Mouse (Mus musculus): ENCODE data around the gene Lat. TPM values are rescaled to one million over a fixed set of nuclear protein-coding genes. Genes with fewer than 3 reads are reported as not detected.
A peak's percentile ranks its signal among the peaks of the same experiment; 100 is the strongest.
"Not testable (repeated sequence)": the region's sequence is repeated elsewhere in the genome, so short reads cannot be mapped to it uniquely, and the experiment has no call there.

Lat gene
- under 1 TPM; 0.21 to 0.37 TPM for total RNA-seq (2021)
- long read RNA-seq, experiment 1: 0 reads
- long read RNA-seq, experiment 2: 0 reads

GRCm38 (mm10) chr7:126369393-126369792 lies at the start of gene Lat:
TSS of gene Lat (minus strand) at chr7:126369570.
- DNase-seq (ENCODE audit: low spot score): no peak

- DNase-seq (ENCODE audit: low spot score): no peak
These were observed 49.1 kb upstream of the Lat start for GRCm38 (mm10) chr7:126418496-126418895.

- no peak for DNase-seq (ENCODE audit: low spot score)
These were observed 48.2 kb upstream of the Lat start for GRCm38 (mm10) chr7:126417606-126418005.

GRCm38 (mm10) chr7:126417045-126417444 lies 47.7 kb upstream of the Lat start:
- no peak for DNase-seq (ENCODE audit: low spot score)

GRCm38 (mm10) chr7:126416615-126417014 lies 47.2 kb upstream of the Lat start:
- no peak for DNase-seq (ENCODE audit: low spot score)

GRCm38 (mm10) chr7:126414725-126415124 lies 45.4 kb upstream of the Lat start, which contains the start of gene Cd19:
TSS of gene Cd19 (minus strand) at chr7:126414889.
- no peak for DNase-seq (ENCODE audit: low spot score)

- no peak for DNase-seq (ENCODE audit: low spot score)
These were observed 41.7 kb upstream of the Lat start for GRCm38 (mm10) chr7:126411061-126411460.

GRCm38 (mm10) chr7:126408686-126409085 lies 39.3 kb upstream of the Lat start:
- DNase-seq (ENCODE audit: low spot score): no peak

GRCm38 (mm10) chr7:126402518-126402917 lies 33.1 kb upstream of the Lat start:
- DNase-seq (ENCODE audit: low spot score): not testable (repeated sequence)

GRCm38 (mm10) chr7:126399548-126399947 lies 30.2 kb upstream of the Lat start:
- peak; percentile 78 for DNase-seq (ENCODE audit: low spot score)

GRCm38 (mm10) chr7:126397822-126398221 lies 28.5 kb upstream of the Lat start:
- DNase-seq (ENCODE audit: low spot score): no peak

- no peak for DNase-seq (ENCODE audit: low spot score)
These were observed 27.9 kb upstream of the Lat start for GRCm38 (mm10) chr7:126397221-126397620.

GRCm38 (mm10) chr7:126396298-126397119 lies 27.1 kb upstream of the Lat start, which contains the start of gene Nfatc2ip:
TSS of gene Nfatc2ip (minus strand) at chr7:126396737.
- peak; percentile 98 for DNase-seq (ENCODE audit: low spot score)

GRCm38 (mm10) chr7:126392086-126392884 lies 22.9 kb upstream of the Lat start:
- not testable (repeated sequence) for DNase-seq (ENCODE audit: low spot score)

GRCm38 (mm10) chr7:126388185-126388584 lies 18.8 kb upstream of the Lat start:
- no peak for DNase-seq (ENCODE audit: low spot score)

GRCm38 (mm10) chr7:126383565-126383964 lies 14.2 kb upstream of the Lat start:
- DNase-seq (ENCODE audit: low spot score): no peak

GRCm38 (mm10) chr7:126377278-126378158 lies 8.1 kb upstream of the Lat start, which contains the start of gene Spns1:
TSS of gene Spns1 (minus strand) at chr7:126377450.
- DNase-seq (ENCODE audit: low spot score): peak; percentile 96

- peak; percentile 12 for DNase-seq (ENCODE audit: low spot score)
These were observed 7.5 kb upstream of the Lat start for GRCm38 (mm10) chr7:126376903-126377277.

- no peak for DNase-seq (ENCODE audit: low spot score)
These were observed 5.6 kb upstream of the Lat start for GRCm38 (mm10) chr7:126375012-126375411.

- DNase-seq (ENCODE audit: low spot score): no peak
These were observed 5.2 kb upstream of the Lat start for GRCm38 (mm10) chr7:126374526-126374925.

GRCm38 (mm10) chr7:126373007-126373406 lies 3.6 kb upstream of the Lat start:
- no peak for DNase-seq (ENCODE audit: low spot score)
